Mouse (Mus musculus) C2C12 (cell line): ENCODE data around the gene Ppef2. TPM values are rescaled to one million over a fixed set of nuclear protein-coding genes. Genes with fewer than 3 reads are reported as not detected.
A peak's percentile ranks its signal among the peaks of the same experiment; 100 is the strongest.

ENCODE experiments used
- H3K27me3 ChIP-seq: one replicate; pipeline ENCODE4 v1.6.1; 2011; ENCODE audit not compliant: control insufficient read depth, insufficient read depth, insufficient read length
- H3K36me3 ChIP-seq: one replicate; pipeline ENCODE4 v1.6.1; 2011; ENCODE audit not compliant: control insufficient read depth, insufficient read depth
- H3K4me3 ChIP-seq: one replicate; pipeline ENCODE4 v1.5.1; 2011; ENCODE audit warnings: mild to moderate bottlenecking, control low read depth; ENCODE audit not compliant: poor library complexity, insufficient read depth, severe bottlenecking
- H3K79me2 ChIP-seq: one replicate; pipeline ENCODE4 v1.6.1; 2011; ENCODE audit not compliant: control insufficient read depth, insufficient read depth
- H3K79me3 ChIP-seq: one replicate; pipeline ENCODE4 v1.6.1; 2011; ENCODE audit warnings: low read depth, control low read depth
- H3ac ChIP-seq: one replicate; pipeline ENCODE3; 2011; ENCODE audit warnings: low read depth; ENCODE audit not compliant: control insufficient read depth, insufficient read length
- CEBPB ChIP-seq: IDR thresholded peaks from one replicate; pipeline ENCODE4 v1.6.1; 2011; ENCODE audit warnings: low read depth, mild to moderate bottlenecking, control low read depth, moderate library complexity
- CTCF ChIP-seq: IDR thresholded peaks from one replicate; pipeline ENCODE4 v1.5.1; 2011; ENCODE audit not compliant: control insufficient read depth, insufficient read depth, insufficient read length
- FOSL1 ChIP-seq: IDR thresholded peaks from one replicate; pipeline ENCODE4 v1.8.0; 2011; ENCODE audit warnings: mild to moderate bottlenecking, low read length; ENCODE audit not compliant: poor library complexity, insufficient read depth, severe bottlenecking
- MAX ChIP-seq: IDR thresholded peaks from one replicate; pipeline ENCODE4 v1.6.1; 2011; ENCODE audit warnings: mild to moderate bottlenecking, control low read depth
- MYOD1 ChIP-seq: IDR thresholded peaks from one replicate; pipeline ENCODE4 v1.6.1; 2011; ENCODE audit warnings: low read depth; ENCODE audit not compliant: control insufficient read depth, insufficient read length
- MYOG ChIP-seq: IDR thresholded peaks from one replicate; pipeline ENCODE4 v1.6.1; 2011; ENCODE audit not compliant: control insufficient read depth, insufficient read length; ENCODE audit errors: extremely low read depth
- USF1 ChIP-seq: IDR thresholded peaks from one replicate; pipeline ENCODE4 v1.6.1; 2011; ENCODE audit warnings: low read depth, mild to moderate bottlenecking, control low read depth, moderate library complexity
- polyA plus RNA-seq: library from polyadenylated mRNA; unstranded; fragments of >200 nt; fragmentation: generic; extraction: Trizol; gene quantifications from one replicate; pipeline ENCODE4 v1.2.1, GENCODE M21; 2012; ENCODE audit warnings: missing spikeins

Ppef2 gene
- polyA plus RNA-seq, 1 experiment = not detected

- no peak overlapping the region for H3K4me3 ChIP-seq
- peaks cover 31% of the 10 kb centered on the region for H3K36me3 ChIP-seq
- no peaks in the 10 kb centered on the region for H3K79me2 ChIP-seq
- no peak overlapping the region for H3ac ChIP-seq
- no peaks in the 10 kb centered on the region for H3K27me3 ChIP-seq
- H3K79me3 ChIP-seq = no peaks in the 10 kb centered on the region
- TF ChIP-seq FOSL1 (peak; percentile 2), CTCF (no peak), MAX (peak; percentile 22)
Measured at GRCm38 (mm10) chr5:92205706-92206105, 50.4 kb downstream of the Ppef2 start.

GRCm38 (mm10) chr5:92205184-92205583, 50.9 kb downstream of the Ppef2 start:
- Histone ChIP-seq H3ac (no peak overlapping the region), H3K27me3 (no peaks in the 10 kb centered on the region), H3K4me3 (no peak overlapping the region), H3K79me3 (no peaks in the 10 kb centered on the region), H3K79me2 (no peaks in the 10 kb centered on the region), H3K36me3 (peaks cover 36% of the 10 kb centered on the region)
- TF ChIP-seq MYOG (no peak), USF1 (no peak), MYOD1 (no peak), MAX (no peak), FOSL1 (no peak)

GRCm38 (mm10) chr5:92204162-92205036, 51.7 kb downstream of the Ppef2 start:
- no peak overlapping the region for H3ac ChIP-seq
- H3K36me3 ChIP-seq = peaks cover 42% of the 10 kb centered on the region
- no peak for TF ChIP-seq MYOD1
- no peak for TF ChIP-seq CEBPB
- no peak for TF ChIP-seq FOSL1
- no peak for TF ChIP-seq CTCF
- TF ChIP-seq MAX = no peak
- no peak for TF ChIP-seq USF1
- TF ChIP-seq MYOG = no peak
- no peaks in the 10 kb centered on the region for H3K79me3 ChIP-seq
- H3K4me3 ChIP-seq = no peak overlapping the region
- no peaks in the 10 kb centered on the region for H3K27me3 ChIP-seq
- H3K79me2 ChIP-seq = no peaks in the 10 kb centered on the region

GRCm38 (mm10) chr5:92198266-92198665, 57.8 kb downstream of the Ppef2 start:
- H3K4me3 ChIP-seq = no peak overlapping the region
- no peaks in the 10 kb centered on the region for H3K27me3 ChIP-seq
- no peak overlapping the region for H3ac ChIP-seq
- no peaks in the 10 kb centered on the region for H3K79me2 ChIP-seq
- no peak for TF ChIP-seq MYOG
- TF ChIP-seq MYOD1 = no peak
- TF ChIP-seq CTCF = no peak
- TF ChIP-seq CEBPB = no peak
- TF ChIP-seq MAX = no peak
- TF ChIP-seq FOSL1 = no peak
- no peak for TF ChIP-seq USF1
- H3K79me3 ChIP-seq = no peaks in the 10 kb centered on the region
- H3K36me3 ChIP-seq = peaks cover 85% of the 10 kb centered on the region

GRCm38 (mm10) chr5:92196895-92197811, 58.9 kb downstream of the Ppef2 start:
- Histone ChIP-seq H3K79me3 (no peaks in the 10 kb centered on the region), H3K27me3 (no peaks in the 10 kb centered on the region), H3K36me3 (peaks cover 82% of the 10 kb centered on the region), H3ac (no peak overlapping the region), H3K79me2 (no peaks in the 10 kb centered on the region), H3K4me3 (no peak overlapping the region)
- TF ChIP-seq FOSL1 = no peak
- no peak for TF ChIP-seq MAX
- TF ChIP-seq USF1 = no peak
- no peak for TF ChIP-seq MYOG
- TF ChIP-seq MYOD1 = no peak
- TF ChIP-seq CEBPB = no peak
- no peak for TF ChIP-seq CTCF
